Mouse (Mus musculus) layer of hippocampus, adult 9-11 months (tissue): ENCODE data around the gene Gpatch4.
A peak's percentile ranks its signal among the peaks of the same experiment; 100 is the strongest.

ENCODE experiments used
- DNase-seq: peaks from one replicate; pipeline ENCODE4 v3.0.0; 2022

Gene Gpatch4

GRCm38 (mm10) chr3:88042661-88043421 lies at the start of gene Gpatch4:
Gpatch4 (plus strand) TSS chr3:88043108.
- DNase-seq: peak; percentile 94

GRCm38 (mm10) chr3:87993436-87993835 lies 49.5 kb upstream of the Gpatch4 start:
- no peak for DNase-seq

GRCm38 (mm10) chr3:87995331-87995730 lies 47.6 kb upstream of the Gpatch4 start:
- no peak for DNase-seq

- DNase-seq: no peak
Observed at GRCm38 (mm10) chr3:87996401-87996800, 46.5 kb upstream of the Gpatch4 start.

- no peak for DNase-seq
Observed at GRCm38 (mm10) chr3:87996971-87997614, 45.8 kb upstream of the Gpatch4 start.

- peak; percentile 57 for DNase-seq
Observed at GRCm38 (mm10) chr3:87998747-87999146, 44.2 kb upstream of the Gpatch4 start.

GRCm38 (mm10) chr3:87999243-87999895 lies 43.5 kb upstream of the Gpatch4 start:
- DNase-seq: no peak

GRCm38 (mm10) chr3:88000181-88000580 lies 42.7 kb upstream of the Gpatch4 start, which contains the start of gene Bcan:
Bcan (minus strand) TSS chr3:88000230.
- DNase-seq: peak; percentile 59

- no peak for DNase-seq
Observed at GRCm38 (mm10) chr3:88000816-88001595, 41.9 kb upstream of the Gpatch4 start.

GRCm38 (mm10) chr3:88002291-88002976 lies 40.5 kb upstream of the Gpatch4 start:
- no peak for DNase-seq

- DNase-seq: no peak
Observed at GRCm38 (mm10) chr3:88005822-88006786, 36.8 kb upstream of the Gpatch4 start.

GRCm38 (mm10) chr3:88010634-88011265 lies 32.2 kb upstream of the Gpatch4 start:
- no peak for DNase-seq

- DNase-seq: peak; percentile 93
Observed at GRCm38 (mm10) chr3:88022322-88023191, 20.4 kb upstream of the Gpatch4 start.

- no peak for DNase-seq
Observed at GRCm38 (mm10) chr3:88023192-88024074, 19.5 kb upstream of the Gpatch4 start.

- no peak for DNase-seq
Observed at GRCm38 (mm10) chr3:88026823-88027222, 16.1 kb upstream of the Gpatch4 start.

GRCm38 (mm10) chr3:88027434-88028186 lies 15.3 kb upstream of the Gpatch4 start, which contains the start of gene Hapln2:
Hapln2 (minus strand) TSS chr3:88027583.
- peak; percentile 81 for DNase-seq

- DNase-seq: peak; percentile 66
Observed at GRCm38 (mm10) chr3:88030608-88031395, 12.1 kb upstream of the Gpatch4 start.
